Mouse (Mus musculus): ENCODE data around the gene Bicdl1.

- TF ChIP-seq CTCF (IDR thresholded peaks at IDR 0.05) = peak; percentile 21; the same call in 1 of the 2 replicates
- TF ChIP-seq EP300 (IDR thresholded peaks at IDR 0.05; ENCODE audit: insufficient read depth, low read depth, low read length) = no peak
- no peak for TF ChIP-seq POLR2A (IDR thresholded peaks at IDR 0.05; ENCODE audit: insufficient read depth, low read depth, low read length)
These were observed 87.2 kb downstream of the Bicdl1 start for GRCm38 (mm10) chr5:115644192-115644591.
